Mouse (Mus musculus) C2C12 (cell line): ENCODE results near the gene Cdk5r2.

Source experiments
- CTCF ChIP-seq: IDR thresholded peaks from one replicate; pipeline ENCODE4 v1.5.1; 2011; ENCODE audit not compliant: control insufficient read depth, insufficient read depth, insufficient read length
- MAX ChIP-seq: IDR thresholded peaks from one replicate; pipeline ENCODE4 v1.6.1; 2011; ENCODE audit warnings: mild to moderate bottlenecking, control low read depth
- MYOG ChIP-seq: IDR thresholded peaks from one replicate; pipeline ENCODE4 v1.6.1; 2011; ENCODE audit not compliant: control insufficient read depth, insufficient read length; ENCODE audit errors: extremely low read depth

GRCm38 (mm10) chr1:74843090-74843489 lies 11.6 kb upstream of the Cdk5r2 start:
- TF ChIP-seq CTCF (no peak), MAX (no peak), MYOG (no peak)
